Mouse (Mus musculus): Measurements from ENCODE around the gene Zfp563. TPM values are rescaled to one million over a fixed set of nuclear protein-coding genes. Genes with fewer than 3 reads are reported as not detected.
A peak's percentile ranks its signal among the peaks of the same experiment; 100 is the strongest.

Zfp563 gene
- 9.5 and 12.0 TPM in 2 replicates for polyA plus RNA-seq (2014; fragmentation: Nextera tagmentation; extraction: Ambion mirVana)

DNA sequence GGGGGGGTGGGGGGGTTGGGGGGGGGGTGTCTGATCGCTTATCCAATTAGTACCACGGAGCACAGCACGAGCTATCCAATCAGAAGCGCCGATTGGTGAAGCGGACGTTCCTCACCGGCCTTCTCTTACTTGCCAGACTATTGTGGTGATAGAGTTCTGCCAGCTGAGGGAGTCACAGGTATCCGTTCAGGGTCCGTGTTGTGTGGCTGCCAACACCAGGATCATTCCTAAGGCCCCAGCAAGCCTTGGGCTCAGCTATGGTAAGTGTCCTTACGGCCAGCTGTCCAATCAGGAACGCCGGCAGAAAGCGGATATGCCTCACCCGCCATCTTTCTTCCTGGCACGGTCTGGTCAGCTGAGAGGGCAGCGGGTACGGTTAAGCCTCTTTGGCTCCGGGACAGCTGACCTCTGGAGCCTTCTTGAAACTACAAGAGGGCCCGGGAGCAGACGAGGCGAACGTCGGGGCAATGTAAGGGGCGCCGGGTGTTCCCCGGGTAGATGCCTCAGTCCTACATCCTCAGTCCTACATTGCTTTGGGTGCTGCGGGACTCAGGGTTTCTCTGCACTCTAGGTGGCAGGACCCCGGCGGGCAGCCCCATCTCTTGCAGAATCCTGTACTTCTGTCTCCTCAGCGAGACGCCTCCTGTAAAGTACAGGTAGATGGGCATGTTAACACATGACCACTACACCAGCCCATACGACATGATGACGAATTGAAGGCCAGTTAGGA is at the start of gene Zfp563:
Gene Zfp563, plus strand, starts transcription at position 91 of the 730 bp plus-strand sequence.
- H3K9ac ChIP-seq (replicated peaks; ENCODE audit: low read depth, low read length), result peak within 1 kb of the TSS; percentile 48
- H3K9me3 ChIP-seq (ENCODE audit: control insufficient read depth, low read depth, low read length), result no peaks in the 10 kb centered on the region
- ATAC-seq (ENCODE audit: insufficient number of reproducible peaks, insufficient read depth, low FRiP score, low read depth), result peak; percentile 91
- H3K27ac ChIP-seq (ENCODE audit: low read length), result peak within 1 kb of the TSS; percentile 81
- peak within 1 kb of the TSS; percentile 69 for H3K4me2 ChIP-seq (replicated peaks; ENCODE audit: low read depth, low read length)
- peaks cover 6% of the 10 kb centered on the region for H3K4me1 ChIP-seq (ENCODE audit: control insufficient read depth, insufficient read depth, low read length)
- WGBS, result 3% methylated on average over 34 of the region's 34 CpGs
- no peaks in the 10 kb centered on the region for H3K36me3 ChIP-seq (ENCODE audit: control insufficient read depth, insufficient read depth, low read length)
- H3K4me3 ChIP-seq (ENCODE audit: low read depth, low read length), result peak within 1 kb of the TSS; percentile 64
- H3K27me3 ChIP-seq (ENCODE audit: control insufficient read depth, insufficient read depth, low read length), result no peaks in the 10 kb centered on the region

- H3K9ac ChIP-seq (replicated peaks; ENCODE audit: low read depth, low read length), result no peak overlapping the region
- no peaks in the 10 kb centered on the region for H3K4me1 ChIP-seq (ENCODE audit: control insufficient read depth, insufficient read depth, low read length)
- H3K27ac ChIP-seq (ENCODE audit: low read length), result no peak overlapping the region
- 0% methylated on average over 1 of the region's 1 CpGs for WGBS
- H3K4me3 ChIP-seq (ENCODE audit: low read depth, low read length), result no peak overlapping the region
- H3K4me2 ChIP-seq (replicated peaks; ENCODE audit: low read depth, low read length), result no peak overlapping the region
- H3K9me3 ChIP-seq (ENCODE audit: control insufficient read depth, low read depth, low read length), result no peaks in the 10 kb centered on the region
- H3K27me3 ChIP-seq (ENCODE audit: control insufficient read depth, insufficient read depth, low read length), result no peaks in the 10 kb centered on the region
- no peaks in the 10 kb centered on the region for H3K36me3 ChIP-seq (ENCODE audit: control insufficient read depth, insufficient read depth, low read length)
- ATAC-seq (ENCODE audit: insufficient number of reproducible peaks, insufficient read depth, low FRiP score, low read depth), result no peak
These were observed 30.3 kb upstream of the Zfp563 start for GRCm38 (mm10) chr17:33058791-33059190.

- no peak overlapping the region for H3K4me3 ChIP-seq (ENCODE audit: low read depth, low read length)
- H3K27me3 ChIP-seq (ENCODE audit: control insufficient read depth, insufficient read depth, low read length), result no peaks in the 10 kb centered on the region
- H3K4me1 ChIP-seq (ENCODE audit: control insufficient read depth, insufficient read depth, low read length), result no peaks in the 10 kb centered on the region
- H3K4me2 ChIP-seq (replicated peaks; ENCODE audit: low read depth, low read length), result no peak overlapping the region
- no peaks in the 10 kb centered on the region for H3K36me3 ChIP-seq (ENCODE audit: control insufficient read depth, insufficient read depth, low read length)
- no peak overlapping the region for H3K27ac ChIP-seq (ENCODE audit: low read length)
- no peaks in the 10 kb centered on the region for H3K9me3 ChIP-seq (ENCODE audit: control insufficient read depth, low read depth, low read length)
- WGBS, result 0% methylated on average over 1 of the region's 1 CpGs
- no peak overlapping the region for H3K9ac ChIP-seq (replicated peaks; ENCODE audit: low read depth, low read length)
- no peak for ATAC-seq (ENCODE audit: insufficient number of reproducible peaks, insufficient read depth, low FRiP score, low read depth)
These were observed 26.1 kb upstream of the Zfp563 start for GRCm38 (mm10) chr17:33063001-33063400.

DNA sequence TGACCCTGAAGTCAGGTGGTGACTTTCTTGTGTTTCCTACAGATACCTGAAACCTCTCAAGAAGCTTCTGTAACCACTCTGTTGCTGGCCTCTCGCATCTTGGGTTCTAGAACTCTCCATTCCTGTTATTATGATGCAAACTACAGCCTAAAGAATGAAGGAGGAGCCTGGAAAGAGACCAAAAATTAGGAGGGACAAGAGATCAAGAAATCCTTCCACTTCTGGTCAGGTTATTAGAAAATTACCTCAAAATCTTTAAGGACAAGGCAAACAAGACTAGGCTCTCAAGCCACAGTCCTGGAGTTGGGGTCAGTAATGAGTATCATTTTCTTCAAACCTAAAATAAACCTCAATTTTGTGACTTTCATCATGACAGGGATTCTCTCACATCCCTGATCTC is 21.2 kb upstream of the Zfp563 start, which contains the start of gene 4921501E09Rik:
Gene 4921501E09Rik, minus strand, starts transcription at position 101 of the 400 bp plus-strand sequence.
- no peaks in the 10 kb centered on the region for H3K36me3 ChIP-seq (ENCODE audit: control insufficient read depth, insufficient read depth, low read length)
- H3K4me3 ChIP-seq (ENCODE audit: low read depth, low read length), result no peak within 1 kb of the TSS
- no peak within 1 kb of the TSS for H3K4me2 ChIP-seq (replicated peaks; ENCODE audit: low read depth, low read length)
- H3K4me1 ChIP-seq (ENCODE audit: control insufficient read depth, insufficient read depth, low read length), result no peaks in the 10 kb centered on the region
- H3K9me3 ChIP-seq (ENCODE audit: control insufficient read depth, low read depth, low read length), result no peaks in the 10 kb centered on the region
- no peak for ATAC-seq (ENCODE audit: insufficient number of reproducible peaks, insufficient read depth, low FRiP score, low read depth)
- 66% methylated on average over 1 of the region's 1 CpGs for WGBS
- H3K9ac ChIP-seq (replicated peaks; ENCODE audit: low read depth, low read length), result no peak within 1 kb of the TSS
- no peak within 1 kb of the TSS for H3K27ac ChIP-seq (ENCODE audit: low read length)
- no peaks in the 10 kb centered on the region for H3K27me3 ChIP-seq (ENCODE audit: control insufficient read depth, insufficient read depth, low read length)

- no peaks in the 10 kb centered on the region for H3K27me3 ChIP-seq (ENCODE audit: control insufficient read depth, insufficient read depth, low read length)
- H3K9ac ChIP-seq (replicated peaks; ENCODE audit: low read depth, low read length), result no peak overlapping the region
- H3K4me2 ChIP-seq (replicated peaks; ENCODE audit: low read depth, low read length), result peak overlapping the region; percentile 6; the same call in 1 of the 2 replicates
- H3K27ac ChIP-seq (ENCODE audit: low read length), result peak overlapping the region; percentile 92; the same call in 1 of the 2 replicates
- peaks cover 6% of the 10 kb centered on the region for H3K4me1 ChIP-seq (ENCODE audit: control insufficient read depth, insufficient read depth, low read length)
- no peak overlapping the region; the same call in 1 of the 2 replicates for H3K4me3 ChIP-seq (ENCODE audit: low read depth, low read length)
- no peaks in the 10 kb centered on the region for H3K9me3 ChIP-seq (ENCODE audit: control insufficient read depth, low read depth, low read length)
- ATAC-seq (ENCODE audit: insufficient number of reproducible peaks, insufficient read depth, low FRiP score, low read depth), result no peak
- 31% methylated on average over 1 of the region's 1 CpGs for WGBS
- no peaks in the 10 kb centered on the region for H3K36me3 ChIP-seq (ENCODE audit: control insufficient read depth, insufficient read depth, low read length)
These were observed 2.5 kb downstream of the Zfp563 start for GRCm38 (mm10) chr17:33091630-33092029.

DNA sequence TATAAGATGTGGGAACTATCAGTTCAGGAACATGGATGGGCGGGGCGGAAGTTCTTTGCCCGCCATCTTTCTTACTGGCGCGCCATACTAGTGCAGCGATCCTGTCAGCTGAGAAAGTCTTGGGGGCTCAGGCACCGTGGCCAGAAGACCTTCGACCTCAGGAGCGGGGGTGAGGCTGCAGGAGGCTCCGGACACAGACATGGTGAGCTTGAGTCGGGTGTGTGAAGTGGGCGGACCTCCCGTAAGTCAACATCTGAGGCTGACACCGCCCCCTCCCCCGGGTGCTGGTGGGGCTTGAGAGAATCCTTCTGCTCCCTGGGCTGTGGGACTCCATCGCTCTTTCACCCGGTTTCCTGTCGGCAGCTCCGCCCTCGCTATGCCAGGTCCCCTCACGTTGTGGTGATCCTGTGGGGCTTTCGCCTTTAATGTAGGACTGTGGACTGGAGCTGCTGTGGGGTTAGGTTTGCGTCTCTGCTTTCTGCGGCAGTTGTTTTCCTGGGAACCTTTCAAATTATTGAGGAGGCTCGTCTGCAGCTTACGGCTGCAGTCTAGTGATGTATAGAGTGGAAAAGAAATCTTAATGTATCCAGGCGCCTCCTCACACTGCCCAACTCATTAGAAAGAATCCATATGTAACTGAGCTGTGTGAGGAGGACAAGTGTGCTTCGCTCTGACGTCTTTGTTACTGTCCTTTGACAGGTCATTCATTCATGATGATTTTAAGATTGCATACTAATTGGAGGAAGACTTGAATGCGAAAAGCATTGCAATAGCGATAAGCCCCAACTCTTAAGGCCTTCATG is 3.5 kb downstream of the Zfp563 start:
- peak overlapping the region; percentile 66 for H3K4me3 ChIP-seq (ENCODE audit: low read depth, low read length)
- WGBS, result 2% methylated on average over 31 of the region's 31 CpGs
- peak; percentile 78 for ATAC-seq (ENCODE audit: insufficient number of reproducible peaks, insufficient read depth, low FRiP score, low read depth)
- H3K9ac ChIP-seq (replicated peaks; ENCODE audit: low read depth, low read length), result peak overlapping the region; percentile 41
- H3K27ac ChIP-seq (ENCODE audit: low read length), result peak overlapping the region; percentile 92
- H3K9me3 ChIP-seq (ENCODE audit: control insufficient read depth, low read depth, low read length), result no peaks in the 10 kb centered on the region
- no peaks in the 10 kb centered on the region for H3K27me3 ChIP-seq (ENCODE audit: control insufficient read depth, insufficient read depth, low read length)
- H3K36me3 ChIP-seq (ENCODE audit: control insufficient read depth, insufficient read depth, low read length), result no peaks in the 10 kb centered on the region
- H3K4me2 ChIP-seq (replicated peaks; ENCODE audit: low read depth, low read length), result peak overlapping the region; percentile 55
- H3K4me1 ChIP-seq (ENCODE audit: control insufficient read depth, insufficient read depth, low read length), result peaks cover 6% of the 10 kb centered on the region

- peaks cover 6% of the 10 kb centered on the region for H3K4me1 ChIP-seq (ENCODE audit: control insufficient read depth, insufficient read depth, low read length)
- ATAC-seq (ENCODE audit: insufficient number of reproducible peaks, insufficient read depth, low FRiP score, low read depth), result no peak
- WGBS, result 85% methylated on average over 2 of the region's 2 CpGs
These were observed 8.3 kb downstream of the Zfp563 start for GRCm38 (mm10) chr17:33097396-33097795.

GRCm38 (mm10) chr17:33124546-33124945 is 35.4 kb downstream of the Zfp563 start:
- H3K4me1 ChIP-seq (ENCODE audit: control insufficient read depth, insufficient read depth, low read length), result no peaks in the 10 kb centered on the region
- no peaks in the 10 kb centered on the region for H3K36me3 ChIP-seq (ENCODE audit: control insufficient read depth, insufficient read depth, low read length)
- H3K4me2 ChIP-seq (replicated peaks; ENCODE audit: low read depth, low read length), result no peak overlapping the region
- H3K4me3 ChIP-seq (ENCODE audit: low read depth, low read length), result no peak overlapping the region
- no peak overlapping the region for H3K9ac ChIP-seq (replicated peaks; ENCODE audit: low read depth, low read length)
- no peaks in the 10 kb centered on the region for H3K9me3 ChIP-seq (ENCODE audit: control insufficient read depth, low read depth, low read length)
- H3K27me3 ChIP-seq (ENCODE audit: control insufficient read depth, insufficient read depth, low read length), result no peaks in the 10 kb centered on the region
- no peak for ATAC-seq (ENCODE audit: insufficient number of reproducible peaks, insufficient read depth, low FRiP score, low read depth)
- H3K27ac ChIP-seq (ENCODE audit: low read length), result no peak overlapping the region

More at GRCm38 (mm10) chr17:33097396-33097795, 8.3 kb downstream of the Zfp563 start:
- Histone ChIP-seq H3K36me3 (ENCODE audit: control insufficient read depth, insufficient read depth, low read length) (no peaks in the 10 kb centered on the region), H3K9ac (replicated peaks; ENCODE audit: low read depth, low read length) (no peak overlapping the region), H3K27me3 (ENCODE audit: control insufficient read depth, insufficient read depth, low read length) (no peaks in the 10 kb centered on the region), H3K4me3 (ENCODE audit: low read depth, low read length) (no peak overlapping the region), H3K4me2 (replicated peaks; ENCODE audit: low read depth, low read length) (no peak overlapping the region), H3K27ac (ENCODE audit: low read length) (no peak overlapping the region), H3K9me3 (ENCODE audit: control insufficient read depth, low read depth, low read length) (no peaks in the 10 kb centered on the region)

All from stomach, embryonic 14.5 days (tissue).